Comparison of ENCODE assay signal across 23 mouse cellular contexts in the genomic region with DNA sequence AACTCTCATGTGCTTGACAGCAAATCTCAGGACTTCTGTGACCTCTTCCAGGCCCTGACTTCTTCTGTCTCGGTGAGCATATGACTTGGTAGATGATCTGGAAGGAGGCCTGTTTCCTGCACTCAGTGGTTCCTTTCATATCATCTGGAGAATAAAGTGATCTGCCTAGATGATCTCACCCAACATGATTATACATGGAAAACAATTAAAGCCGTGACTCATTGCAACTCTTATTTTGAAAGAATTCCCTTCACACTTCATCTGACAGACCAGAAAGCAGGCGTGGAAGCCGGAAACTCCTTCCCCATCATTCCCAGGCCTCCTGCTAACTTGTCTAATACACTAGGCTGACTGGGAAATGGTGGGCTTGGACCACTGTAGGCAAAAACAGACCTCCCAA.
DNase-seq lines count a peak whose midpoint lies in the region; ATAC-seq lines count a peak whose summit lies in the region.
"Had no signal": no experiment of that assay in that cellular context is flagged by ENCODE, and none has a peak within 500 bp of the region (broad histone marks: within the 10 kb centered on the region; RNA-seq: fewer than 3 reads in every experiment).

No protein-coding gene starts in this region.

- no peak for DNase-seq in frontal cortex, postnatal 14 days (ENCODE audit: low spot score in 2 of 2)
- DNase-seq in heart, adult 11 months = peak; percentile 41
- no peak for DNase-seq in heart, postnatal 25 days (ENCODE audit: low spot score)
- peak; percentile 35 for DNase-seq in MN1 (ENCODE audit: low spot score)
- peak; percentile 25 for DNase-seq in brain, adult 2 months (ENCODE audit: low read depth, low spot score)
- no peak for DNase-seq in spleen, adult 12 weeks (ENCODE audit: low spot score)
- DNase-seq: adrenal gland, adult 8-10 months; adrenal gland, postnatal 14 days; adrenal gland, postnatal 36 days; B cell, adult 2 months; cerebellum, adult 11 months; cerebellum, adult 18-20 months; cerebellum, adult 8-10 months; cerebellum, adult 9-11 months; cerebellum, postnatal 14 days; cerebellum, postnatal 36 days; embryo, embryonic 11 days had no signal

- ATAC-seq in frontal cortex, adult (ENCODE audit: low TSS enrichment) = peak; percentile 55; the same call in 1 of the 2 replicates
- ATAC-seq: activated CD4-positive, CD25-positive, alpha-beta regulatory T cell, adult 4 months; CD4-positive, CD25-positive, alpha-beta regulatory T cell, adult 4 months; forebrain, embryonic 14.5 days; forebrain, embryonic 16.5 days; Patski had no signal

- intact Hi-C loops in heart, postnatal 25 days (cut with DNase I) = no loop called here

Comparison
In these comparisons a context has a peak if more than half of its experiments do, and no peak if none do; other contexts are left out.
1. DNase-seq: peak in heart, adult 11 months (single experiment), MN1 (single experiment) and brain, adult 2 months (single experiment); none in frontal cortex, postnatal 14 days (0 of 2), heart, postnatal 25 days (single experiment) and spleen, adult 12 weeks (single experiment).